Mouse (Mus musculus): Measurements from ENCODE around the gene Rbms2. TPM values are rescaled to one million over a fixed set of nuclear protein-coding genes. Genes with fewer than 3 reads are reported as not detected.
"Not testable (repeated sequence)": the region's sequence is repeated elsewhere in the genome, so short reads cannot be mapped to it uniquely, and the experiment has no call there.

Rbms2 gene
- polyA plus RNA-seq, 1 experiment from 2014 or later, result 13.1 TPM

DNA sequence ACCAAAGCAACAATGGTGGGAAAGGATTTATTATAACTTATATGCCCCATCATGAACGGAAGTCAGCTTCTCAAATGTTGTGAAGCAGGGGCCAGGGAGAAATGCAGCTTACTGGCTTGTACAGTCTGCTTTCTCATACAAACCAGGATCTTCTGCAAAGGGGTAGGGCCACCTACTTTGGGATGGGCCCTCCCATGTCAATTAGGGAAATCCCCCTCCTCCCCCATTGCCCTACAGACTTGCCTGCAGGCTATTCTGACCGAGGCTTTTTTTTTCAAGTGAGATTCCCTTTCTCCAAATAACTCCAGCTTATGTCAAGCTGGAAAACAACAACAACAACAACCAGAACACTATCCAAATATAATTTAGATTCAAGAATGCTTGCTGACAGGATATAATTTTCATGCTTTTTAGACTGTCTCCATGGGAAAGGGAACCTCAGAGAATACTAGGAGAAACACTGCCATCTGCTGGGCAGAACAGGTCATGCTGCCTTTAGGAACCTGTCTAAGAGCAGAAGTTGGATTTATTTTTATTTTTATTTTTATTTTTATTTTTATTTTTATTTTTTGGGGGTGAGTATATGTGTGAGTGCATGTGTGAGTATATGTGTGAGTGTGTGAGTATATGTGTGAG, 8.3 kb upstream of the Rbms2 start:
- WGBS, result 45% methylated on average over 2 of the region's 2 CpGs
- Histone ChIP-seq H3K9ac (no peak overlapping the region), H3K9me3 (no peaks in the 10 kb centered on the region), H3K27me3 (peaks cover 15% of the 10 kb centered on the region; the same call in 1 of the 2 replicates), H3K4me1 (replicated peaks) (0 out of 2 replicates have a peak, but pooled peaks cover 3% of the 10 kb centered on the region), H3K36me3 (no peaks in the 10 kb centered on the region), H3K27ac (no peak overlapping the region), H3K4me3 (no peak overlapping the region), H3K4me2 (no peak overlapping the region)
- ATAC-seq (ENCODE audit: low FRiP score), result no peak

DNA sequence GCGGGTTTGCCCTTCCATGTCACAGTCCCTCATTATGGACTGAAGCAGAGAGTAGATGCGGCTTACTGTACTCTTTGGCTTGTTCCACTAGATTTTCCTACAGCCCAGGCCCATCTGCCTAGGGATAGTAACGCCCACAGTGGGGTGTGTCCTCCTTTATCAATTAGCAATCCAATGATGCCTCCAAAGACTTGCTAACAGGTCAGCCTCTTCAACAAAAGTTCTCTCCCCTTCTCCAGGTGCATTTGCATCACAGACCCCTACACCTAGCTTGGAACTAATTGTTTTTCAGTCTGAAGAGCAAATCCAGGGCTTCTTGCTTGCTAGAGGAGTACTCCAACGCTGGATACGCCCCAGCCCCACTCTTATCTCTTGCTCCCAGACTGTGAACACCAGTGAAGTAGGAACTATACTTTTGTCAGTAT, 7.1 kb upstream of the Rbms2 start:
- Histone ChIP-seq H3K36me3 (no peaks in the 10 kb centered on the region), H3K4me2 (no peak overlapping the region), H3K4me1 (replicated peaks) (0 out of 2 replicates have a peak, but pooled peaks cover 3% of the 10 kb centered on the region), H3K27me3 (peaks cover 11% of the 10 kb centered on the region; the same call in 1 of the 2 replicates), H3K27ac (no peak overlapping the region), H3K4me3 (no peak overlapping the region), H3K9ac (no peak overlapping the region), H3K9me3 (no peaks in the 10 kb centered on the region)
- 72% methylated on average over 5 of the region's 5 CpGs for WGBS
- no peak for ATAC-seq (ENCODE audit: low FRiP score)

DNA sequence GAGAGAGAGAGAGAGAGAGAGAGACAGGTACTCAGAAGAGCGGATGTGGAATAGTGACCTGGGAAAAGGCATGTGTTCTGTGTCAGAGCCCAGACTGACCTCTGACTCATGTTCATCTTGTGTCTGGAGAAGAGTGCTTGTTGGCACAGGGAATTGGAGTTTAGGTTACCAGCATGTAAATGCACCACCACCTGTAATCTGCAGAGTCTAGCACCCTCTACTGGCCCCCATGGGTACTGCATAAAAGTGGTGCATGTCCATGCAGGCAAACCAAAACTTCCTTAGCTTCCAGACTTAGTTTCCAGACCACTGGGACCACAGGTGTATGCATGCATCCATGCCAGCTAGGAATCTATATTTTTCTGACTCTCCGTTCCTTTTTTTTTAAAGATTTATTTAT, 5.9 kb upstream of the Rbms2 start:
- Histone ChIP-seq H3K4me2 (no peak overlapping the region), H3K27me3 (0 out of 2 replicates have a peak, but pooled peaks cover 5% of the 10 kb centered on the region), H3K4me3 (no peak overlapping the region), H3K9me3 (no peaks in the 10 kb centered on the region), H3K9ac (no peak overlapping the region), H3K36me3 (no peaks in the 10 kb centered on the region), H3K27ac (no peak overlapping the region), H3K4me1 (replicated peaks) (0 out of 2 replicates have a peak, but pooled peaks cover 3% of the 10 kb centered on the region)
- 54% methylated on average over 2 of the region's 2 CpGs for WGBS
- ATAC-seq (ENCODE audit: low FRiP score), result no peak

DNA sequence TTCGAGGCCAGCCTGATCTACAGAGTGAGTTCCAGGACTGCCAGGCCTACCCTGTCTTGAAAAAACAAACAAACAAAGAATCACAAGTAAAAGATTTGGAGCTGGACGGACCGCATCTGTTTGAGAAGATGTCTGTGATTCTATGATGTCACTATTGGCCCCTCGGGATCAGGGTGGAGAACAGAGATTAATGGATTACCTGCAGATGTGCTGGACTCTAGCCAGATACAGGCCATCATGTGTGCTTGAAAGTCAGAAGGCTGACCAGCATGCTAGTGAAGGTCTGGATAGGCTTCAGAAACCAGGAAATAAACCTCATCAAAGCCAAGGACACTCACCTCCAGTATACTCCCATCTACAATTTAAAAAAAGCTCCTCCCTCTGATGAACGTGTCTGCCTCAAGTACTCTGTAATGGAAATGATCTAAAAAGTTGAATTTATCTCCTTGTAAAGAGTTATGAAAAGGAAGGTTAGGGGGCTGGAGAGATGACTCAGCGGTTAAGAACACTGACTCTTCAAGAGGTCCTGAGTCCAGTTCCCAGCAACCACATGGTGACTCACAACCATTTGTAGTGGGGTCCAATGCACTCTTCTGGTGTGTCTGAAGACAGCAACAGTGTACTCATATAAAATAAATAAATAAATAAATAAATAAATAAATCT, 5.3 kb upstream of the Rbms2 start:
- Histone ChIP-seq H3K4me2 (no peak overlapping the region), H3K27me3 (no peaks in the 10 kb centered on the region), H3K27ac (no peak overlapping the region), H3K9me3 (no peaks in the 10 kb centered on the region), H3K4me3 (no peak overlapping the region), H3K36me3 (no peaks in the 10 kb centered on the region), H3K4me1 (replicated peaks) (0 out of 2 replicates have a peak, but pooled peaks cover 3% of the 10 kb centered on the region), H3K9ac (no peak overlapping the region)
- ATAC-seq (ENCODE audit: low FRiP score), result no peak
- 77% methylated on average over 6 of the region's 6 CpGs for WGBS

DNA sequence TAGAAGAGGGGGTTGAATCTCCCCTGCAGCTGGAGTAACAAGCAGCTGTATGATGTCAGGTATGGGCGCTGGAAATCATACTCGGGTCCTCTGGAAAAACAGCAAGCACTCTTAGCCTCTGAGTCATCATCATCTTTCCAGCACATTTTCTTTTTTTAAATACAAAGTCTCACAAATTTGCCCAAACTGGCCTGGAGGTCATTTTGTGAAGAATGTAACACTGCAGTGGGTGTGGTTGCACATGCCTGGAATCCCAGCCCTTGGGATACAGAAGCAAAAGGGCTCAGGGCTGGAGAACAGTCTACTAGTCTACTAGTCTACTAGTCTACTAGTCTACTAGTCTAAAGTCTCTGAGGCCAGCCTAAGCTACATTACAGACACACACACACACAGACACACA, 4.2 kb upstream of the Rbms2 start:
- H3K9me3 ChIP-seq, result no peaks in the 10 kb centered on the region
- H3K27me3 ChIP-seq, result no peaks in the 10 kb centered on the region
- H3K36me3 ChIP-seq, result no peaks in the 10 kb centered on the region
- 0 out of 2 replicates have a peak, but pooled peaks cover 7% of the 10 kb centered on the region for H3K4me1 ChIP-seq (replicated peaks)
- H3K4me2 ChIP-seq, result no peak overlapping the region
- ATAC-seq (ENCODE audit: low FRiP score), result no peak
- no peak overlapping the region for H3K9ac ChIP-seq
- 97% methylated on average over 2 of the region's 2 CpGs for WGBS
- H3K4me3 ChIP-seq, result no peak overlapping the region
- no peak overlapping the region for H3K27ac ChIP-seq

- no peak overlapping the region for H3K4me2 ChIP-seq
Observed at GRCm38 (mm10) chr10:128177316-128177715, 2.8 kb downstream of the Rbms2 start.

GRCm38 (mm10) chr10:128175996-128176755, 3.9 kb downstream of the Rbms2 start:
- Histone ChIP-seq H3K4me3 (peak overlapping the region; percentile 52), H3K9ac (peak overlapping the region; percentile 74), H3K9me3 (no peaks in the 10 kb centered on the region), H3K4me2 (peak overlapping the region; percentile 75), H3K27ac (peak overlapping the region; percentile 66), H3K4me1 (replicated peaks) (peaks cover 21% of the 10 kb centered on the region), H3K27me3 (no peaks in the 10 kb centered on the region), H3K36me3 (no peaks in the 10 kb centered on the region)
- ATAC-seq (ENCODE audit: low FRiP score), result peak; percentile 89
- whole genome bisulfite sequencing, result under 1% methylated on average over 17 of the region's 17 CpGs

More at GRCm38 (mm10) chr10:128177316-128177715, 2.8 kb downstream of the Rbms2 start:
- no peak overlapping the region for H3K4me3 ChIP-seq
- 86% methylated on average over 4 of the region's 4 CpGs for WGBS
- H3K27me3 ChIP-seq, result no peaks in the 10 kb centered on the region
- no peak overlapping the region for H3K27ac ChIP-seq
- no peak for ATAC-seq (ENCODE audit: low FRiP score)
- H3K4me1 ChIP-seq (replicated peaks), result peaks cover 21% of the 10 kb centered on the region
- H3K9ac ChIP-seq, result no peak overlapping the region
- H3K9me3 ChIP-seq, result no peaks in the 10 kb centered on the region
- H3K36me3 ChIP-seq, result no peaks in the 10 kb centered on the region

- Histone ChIP-seq H3K36me3 (no peaks in the 10 kb centered on the region), H3K9ac (peak overlapping the region; percentile 74; the same call in 1 of the 2 replicates), H3K4me3 (peak overlapping the region; percentile 52), H3K4me1 (replicated peaks) (peaks cover 21% of the 10 kb centered on the region), H3K4me2 (peak overlapping the region; percentile 75), H3K27ac (no peak overlapping the region), H3K27me3 (no peaks in the 10 kb centered on the region), H3K9me3 (no peaks in the 10 kb centered on the region)
- ATAC-seq (ENCODE audit: low FRiP score), result no peak
- 24% methylated on average over 3 of the region's 3 CpGs for WGBS
Observed at GRCm38 (mm10) chr10:128175302-128175701, 4.8 kb downstream of the Rbms2 start.

DNA sequence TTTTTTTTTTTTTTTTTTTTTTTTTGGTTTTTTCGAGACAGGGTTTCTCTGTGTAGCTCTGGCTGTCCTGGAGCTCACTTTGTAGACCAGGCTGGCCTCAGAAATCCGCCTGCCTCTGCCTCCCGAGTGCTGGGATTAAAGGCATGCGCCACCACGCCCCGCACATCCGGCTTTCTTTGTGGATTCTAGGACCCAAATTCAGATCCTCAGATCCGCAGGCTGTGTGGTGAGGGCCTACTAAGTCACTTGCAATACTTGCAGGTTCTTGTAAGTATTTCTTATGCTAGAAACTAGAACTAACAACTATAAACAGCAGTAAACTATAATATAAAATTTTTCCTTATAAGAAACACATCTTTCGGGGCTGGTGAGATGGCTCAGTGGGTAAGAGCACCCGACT, 8.7 kb downstream of the Rbms2 start:
- not testable (repeated sequence) for H3K27ac ChIP-seq; H3K9ac ChIP-seq; H3K36me3 ChIP-seq; ATAC-seq (ENCODE audit: low FRiP score); H3K4me2 ChIP-seq; H3K9me3 ChIP-seq; H3K4me3 ChIP-seq; H3K27me3 ChIP-seq
- WGBS, result 97% methylated on average over 10 of the region's 10 CpGs
- H3K4me1 ChIP-seq (replicated peaks), result peaks cover 17% of the 10 kb centered on the region

GRCm38 (mm10) chr10:128167091-128167490, 13.0 kb downstream of the Rbms2 start:
- Histone ChIP-seq H3K4me2 (no peak overlapping the region), H3K4me1 (replicated peaks) (no peaks in the 10 kb centered on the region), H3K27me3 (no peaks in the 10 kb centered on the region), H3K9me3 (no peaks in the 10 kb centered on the region), H3K27ac (no peak overlapping the region; the same call in 1 of the 2 replicates), H3K4me3 (no peak overlapping the region), H3K9ac (no peak overlapping the region), H3K36me3 (no peaks in the 10 kb centered on the region)
- 57% methylated on average over 6 of the region's 6 CpGs for WGBS
- ATAC-seq (ENCODE audit: low FRiP score), result no peak

DNA sequence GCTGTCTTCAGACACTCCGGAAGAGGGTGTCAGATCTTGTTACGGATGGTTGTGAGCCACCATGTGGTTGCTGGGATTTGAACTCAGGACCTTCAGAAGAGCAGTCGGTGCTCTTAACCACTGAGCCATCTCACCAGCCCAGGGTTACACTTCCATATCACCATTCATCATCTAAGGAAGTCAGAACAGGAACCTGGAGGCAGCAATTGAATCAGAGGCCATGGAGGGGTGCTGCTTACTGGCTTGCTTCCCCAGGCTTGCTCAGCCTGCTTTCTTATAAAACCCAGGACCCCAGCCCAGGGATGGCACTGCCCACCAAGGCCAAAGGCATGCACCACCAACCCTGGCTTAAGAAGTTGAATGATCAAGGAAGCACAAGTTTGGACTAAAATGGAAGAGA, 14.4 kb downstream of the Rbms2 start:
- not testable (repeated sequence) for ATAC-seq (ENCODE audit: low FRiP score); H3K27ac ChIP-seq; H3K9me3 ChIP-seq; H3K36me3 ChIP-seq; H3K4me1 ChIP-seq (replicated peaks); H3K4me3 ChIP-seq; H3K27me3 ChIP-seq; H3K9ac ChIP-seq; H3K4me2 ChIP-seq
- WGBS, result 87% methylated on average over 3 of the region's 3 CpGs

- no peaks in the 10 kb centered on the region for H3K36me3 ChIP-seq
- H3K9ac ChIP-seq, result no peak overlapping the region
- H3K27me3 ChIP-seq, result no peaks in the 10 kb centered on the region
- WGBS, result 81% methylated on average over 3 of the region's 3 CpGs
- H3K9me3 ChIP-seq, result no peaks in the 10 kb centered on the region
- no peak overlapping the region for H3K4me2 ChIP-seq
- H3K4me3 ChIP-seq, result no peak overlapping the region
- peaks cover 7% of the 10 kb centered on the region for H3K4me1 ChIP-seq (replicated peaks)
- H3K27ac ChIP-seq, result no peak overlapping the region
- no peak for ATAC-seq (ENCODE audit: low FRiP score)
Observed at GRCm38 (mm10) chr10:128153978-128154377, 26.1 kb downstream of the Rbms2 start.
